Mouse (Mus musculus) stomach, postnatal 0 days (tissue): ENCODE data around the gene Pcca. TPM values are rescaled to one million over a fixed set of nuclear protein-coding genes. Genes with fewer than 3 reads are reported as not detected.

Experiments used
- ATAC-seq: fragments of 200-750 bp; cut with Nextera tagmentation; 2 replicates; pipeline ENCODE4 v1.8.0; 2017; ENCODE audit not compliant: low FRiP score, low TSS enrichment
- DNase-seq: peaks from one replicate; pipeline ENCODE4 v3.0.0-alpha.2; 2016; ENCODE audit warnings: low spot score
- H3K27ac ChIP-seq: fragments of 300-500 bp; sonication (generic); replicated peaks from 2 replicates; pipeline ENCODE4 v1.5.1; 2014; ENCODE audit warnings: mild to moderate bottlenecking, control low read depth
- H3K27me3 ChIP-seq: fragments of 300-500 bp; sonication (generic); 2 replicates; pipeline ENCODE4 v1.6.1; 2014; ENCODE audit warnings: low read length; ENCODE audit not compliant: control insufficient read depth, insufficient read depth
- H3K36me3 ChIP-seq: fragments of 300-500 bp; sonication (generic); 2 replicates; pipeline ENCODE4 v1.6.1; 2014; ENCODE audit warnings: low read length, mixed read lengths; ENCODE audit not compliant: control insufficient read depth, insufficient read depth
- H3K4me1 ChIP-seq: fragments of 300-500 bp; sonication (generic); replicated peaks from 2 replicates; pipeline ENCODE4 v1.6.1; 2014; ENCODE audit warnings: antibody characterized with exemption; ENCODE audit not compliant: control insufficient read depth, insufficient read depth
- H3K4me2 ChIP-seq: fragments of 300-500 bp; sonication (generic); replicated peaks from 2 replicates; pipeline ENCODE4 v1.6.1; 2014; ENCODE audit warnings: low read depth, mild to moderate bottlenecking, control low read depth, moderate library complexity
- H3K4me3 ChIP-seq: fragments of 300-500 bp; sonication (generic); 2 replicates; pipeline ENCODE4 v1.5.1; 2014; ENCODE audit warnings: low read depth, low read length, control low read depth
- H3K9ac ChIP-seq: fragments of 300-500 bp; sonication (generic); 2 replicates; pipeline ENCODE4 v1.6.1; 2014; ENCODE audit warnings: mild to moderate bottlenecking, low read length, control low read depth, mixed read lengths
- H3K9me3 ChIP-seq: fragments of 300-500 bp; sonication (generic); 2 replicates; pipeline ENCODE4 v1.6.1; 2016; ENCODE audit warnings: low read length; ENCODE audit not compliant: control insufficient read depth
- CTCF ChIP-seq: IDR thresholded peaks from 2 replicates; pipeline ENCODE4 v1.5.1; 2016; ENCODE audit warnings: antibody characterized with exemption, low read depth, mild to moderate bottlenecking, moderate library complexity
- EP300 ChIP-seq: optimal IDR thresholded peaks from 2 replicates; pipeline ENCODE3; 2016; ENCODE audit warnings: antibody characterized with exemption
- WGBS: fragments of 180-500 bp; shearing (Covaris S2); extraction: QIAGEN DNeasy Blood & Tissue Kit; methylation state at CpG from one replicate; pipeline ENCODE4 v1.1.7; 2014; 5-methylcytosine and 5-hydroxymethylcytosine counted together
- polyA plus RNA-seq: library from polyadenylated mRNA; unstranded; fragments of >200 nt; fragmentation: Nextera tagmentation; extraction: Ambion mirVana; gene quantifications from 2 replicates; pipeline ENCODE4 v1.2.1, GENCODE M21; 2015

Gene Pcca
- polyA plus RNA-seq, 1 experiment from 2014 or later, result 8.2 TPM

DNA sequence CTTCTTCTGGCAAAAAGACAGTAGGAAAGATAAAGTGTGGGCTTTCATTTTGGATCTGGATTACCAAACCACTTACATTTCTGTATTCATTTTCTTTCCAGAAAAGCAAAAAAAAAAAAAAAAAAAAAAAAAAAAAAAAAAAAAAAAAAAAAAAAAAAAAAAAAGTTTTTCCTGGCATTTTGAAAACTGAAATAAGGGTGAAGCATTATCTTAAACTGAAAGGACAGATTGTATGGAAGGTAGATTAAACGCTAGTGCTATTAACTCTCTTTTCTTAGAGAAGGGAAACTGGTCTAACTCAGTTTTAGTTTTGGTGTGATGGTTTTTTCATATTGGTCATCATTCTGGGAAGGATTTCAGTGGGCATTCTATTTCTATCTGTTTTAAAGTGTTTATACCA lies 42.1 kb upstream of the Pcca start:
- Histone ChIP-seq H3K36me3 (no peaks in the 10 kb centered on the region), H3K27ac (no peak overlapping the region), H3K4me3 (no peak overlapping the region), H3K9me3 (no peaks in the 10 kb centered on the region), H3K27me3 (peaks cover 6% of the 10 kb centered on the region; the same call in 1 of the 2 replicates), H3K4me2 (no peak overlapping the region), H3K4me1 (no peaks in the 10 kb centered on the region), H3K9ac (no peak overlapping the region)
- TF ChIP-seq CTCF, result no peak
- no peak for TF ChIP-seq EP300
- 61% methylated on average over 1 of the region's 1 CpGs for WGBS
- DNase-seq (no peak), ATAC-seq (no peak)

DNA sequence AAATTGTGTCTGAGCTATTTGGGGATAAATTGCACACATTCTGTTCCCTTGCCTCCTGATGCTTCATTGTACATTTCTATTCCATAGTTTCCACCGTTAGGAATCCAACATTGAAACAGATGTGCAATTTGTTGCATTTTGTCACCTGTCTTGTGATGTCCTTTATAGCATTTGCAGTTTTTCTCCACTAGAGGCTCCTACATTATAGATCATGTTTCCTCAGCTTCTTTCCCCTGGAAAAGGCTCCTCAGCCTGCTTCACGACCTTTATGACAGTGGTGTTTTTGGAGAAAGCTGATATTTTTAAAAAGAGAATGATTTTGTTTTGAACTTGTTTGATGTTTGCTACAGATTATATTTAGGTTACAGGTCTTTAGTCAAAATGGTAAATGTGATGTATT lies 25.1 kb upstream of the Pcca start:
- no peak for DNase-seq
- 17% methylated on average over 2 of the region's 2 CpGs for WGBS
- H3K4me2 ChIP-seq, result no peak overlapping the region
- H3K9ac ChIP-seq, result no peak overlapping the region
- H3K27me3 ChIP-seq, result no peaks in the 10 kb centered on the region
- no peak overlapping the region for H3K27ac ChIP-seq
- H3K36me3 ChIP-seq, result no peaks in the 10 kb centered on the region
- TF ChIP-seq CTCF, result peak; percentile 67
- no peak for TF ChIP-seq EP300
- ATAC-seq, result no peak
- no peak overlapping the region for H3K4me3 ChIP-seq
- H3K9me3 ChIP-seq, result no peaks in the 10 kb centered on the region
- H3K4me1 ChIP-seq, result no peaks in the 10 kb centered on the region

DNA sequence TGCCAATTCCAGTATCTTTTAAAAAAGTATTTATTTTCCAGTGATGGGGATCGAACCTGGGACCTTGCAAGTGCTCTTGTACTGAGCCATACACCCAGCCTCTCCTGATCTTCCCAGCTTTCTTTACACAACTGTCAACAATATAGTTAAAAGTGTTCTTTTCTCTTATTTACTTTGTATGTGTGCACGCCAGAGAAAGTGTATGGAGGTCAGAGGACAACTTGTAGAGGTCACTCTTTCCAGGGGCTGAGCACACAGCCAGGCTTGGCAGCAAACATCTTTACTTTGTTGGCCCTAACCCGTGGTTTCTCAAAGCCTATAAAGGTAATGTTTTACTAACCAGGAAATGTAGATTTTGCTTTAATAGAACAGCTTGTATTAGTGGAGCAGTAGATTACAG lies 22.6 kb upstream of the Pcca start:
- no peaks in the 10 kb centered on the region for H3K4me1 ChIP-seq
- H3K36me3 ChIP-seq, result no peaks in the 10 kb centered on the region
- TF ChIP-seq EP300 (no peak), CTCF (no peak)
- no peak overlapping the region for H3K4me2 ChIP-seq
- ATAC-seq (peak; percentile 77), DNase-seq (peak; percentile 23)
- no peak overlapping the region for H3K4me3 ChIP-seq
- no peaks in the 10 kb centered on the region for H3K27me3 ChIP-seq
- no peaks in the 10 kb centered on the region for H3K9me3 ChIP-seq
- no peak overlapping the region for H3K9ac ChIP-seq
- WGBS, result 36% methylated on average over 3 of the region's 3 CpGs
- no peak overlapping the region for H3K27ac ChIP-seq

DNA sequence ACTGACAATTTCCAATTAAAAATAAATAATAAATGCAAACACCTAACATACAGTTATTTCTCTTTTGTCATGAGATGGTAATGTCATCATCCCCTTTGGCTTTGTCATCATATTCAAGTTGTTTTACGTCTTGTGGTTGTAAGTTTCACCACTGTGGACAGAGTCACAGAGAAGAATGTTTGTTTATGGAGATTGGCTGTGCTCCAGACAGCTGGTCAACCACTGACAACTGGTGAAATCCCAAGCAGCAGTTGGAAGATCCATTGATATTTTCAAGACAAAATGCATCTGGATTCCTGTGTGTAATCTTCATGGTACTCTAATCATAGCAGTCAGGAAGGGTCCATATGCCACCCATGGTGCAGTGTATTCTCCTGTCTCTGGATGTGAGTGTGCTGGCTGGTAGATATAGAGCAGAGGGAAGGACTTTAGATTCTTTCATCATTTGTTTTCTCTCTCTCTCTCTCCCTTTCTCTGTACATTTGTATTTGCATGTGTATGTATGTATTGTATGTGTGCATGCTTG lies 20.6 kb upstream of the Pcca start:
- H3K4me3 ChIP-seq, result no peak overlapping the region
- no peaks in the 10 kb centered on the region for H3K27me3 ChIP-seq
- H3K9ac ChIP-seq, result no peak overlapping the region
- no peaks in the 10 kb centered on the region for H3K9me3 ChIP-seq
- no peak for TF ChIP-seq EP300
- TF ChIP-seq CTCF, result no peak
- no peak overlapping the region for H3K4me2 ChIP-seq
- 38% methylated on average over 1 of the region's 1 CpGs for WGBS
- DNase-seq, result no peak
- no peaks in the 10 kb centered on the region for H3K4me1 ChIP-seq
- no peak overlapping the region for H3K27ac ChIP-seq
- ATAC-seq, result no peak
- no peaks in the 10 kb centered on the region for H3K36me3 ChIP-seq

DNA sequence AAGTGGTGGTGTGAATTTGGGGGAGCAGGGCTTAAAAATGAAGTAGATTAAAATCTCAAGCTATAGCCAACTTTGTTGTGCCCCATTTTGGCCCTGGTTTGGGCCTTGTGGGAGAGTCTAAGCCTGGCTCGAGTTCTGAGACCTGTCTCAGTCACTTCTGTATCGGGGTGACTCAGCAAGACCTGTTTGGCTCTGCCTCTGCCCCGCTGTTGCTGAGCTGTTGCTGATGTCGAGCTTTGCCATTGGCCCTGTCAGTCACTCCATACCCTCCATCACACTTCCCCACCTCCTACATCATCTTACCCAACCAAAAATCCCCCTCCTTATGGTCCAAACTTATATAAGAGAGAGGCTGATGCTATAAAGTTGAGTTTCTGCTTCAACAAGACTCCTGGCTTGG lies 5.6 kb upstream of the Pcca start:
- no peaks in the 10 kb centered on the region for H3K36me3 ChIP-seq
- no peak overlapping the region for H3K9ac ChIP-seq
- H3K4me2 ChIP-seq, result no peak overlapping the region
- no peak overlapping the region for H3K4me3 ChIP-seq
- H3K9me3 ChIP-seq, result no peaks in the 10 kb centered on the region
- H3K27ac ChIP-seq, result no peak overlapping the region
- H3K27me3 ChIP-seq, result no peaks in the 10 kb centered on the region
- DNase-seq (no peak), ATAC-seq (no peak)
- no peaks in the 10 kb centered on the region for H3K4me1 ChIP-seq
- 82% methylated on average over 4 of the region's 4 CpGs for WGBS
- no peak for TF ChIP-seq EP300
- TF ChIP-seq CTCF, result no peak

DNA sequence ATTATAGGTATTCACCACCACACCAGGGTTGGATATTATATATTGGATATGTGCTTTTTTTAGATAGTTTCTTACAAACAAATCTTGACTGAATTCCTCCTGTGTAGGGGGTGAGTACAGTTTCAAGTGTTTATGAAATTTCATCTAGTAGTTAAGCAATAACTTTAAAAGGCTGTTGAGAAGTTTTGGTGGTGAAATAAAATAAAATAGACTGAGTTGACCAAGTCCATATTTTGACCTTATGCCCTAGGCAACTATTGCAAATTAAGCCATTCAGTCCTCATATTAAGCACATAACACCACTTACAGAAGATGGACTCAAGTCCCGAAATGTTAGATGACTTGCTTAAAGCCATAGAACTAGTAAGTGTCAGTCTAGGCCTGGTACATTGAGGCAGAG lies 1.9 kb downstream of the Pcca start:
- ATAC-seq (no peak), DNase-seq (no peak)
- no peaks in the 10 kb centered on the region for H3K36me3 ChIP-seq
- no peak overlapping the region for H3K4me2 ChIP-seq
- TF ChIP-seq EP300 (no peak), CTCF (no peak)
- H3K4me3 ChIP-seq, result no peak overlapping the region
- 88% methylated on average over 1 of the region's 1 CpGs for WGBS
- H3K9me3 ChIP-seq, result no peaks in the 10 kb centered on the region
- no peaks in the 10 kb centered on the region for H3K27me3 ChIP-seq
- no peak overlapping the region for H3K9ac ChIP-seq
- H3K27ac ChIP-seq, result no peak overlapping the region
- no peaks in the 10 kb centered on the region for H3K4me1 ChIP-seq
